Mouse (Mus musculus): ENCODE results near the gene Inava. TPM values are rescaled to one million over a fixed set of nuclear protein-coding genes. Genes with fewer than 3 reads are reported as not detected.

Gene Inava
- total RNA-seq, 2 experiments from 2014 or later, result 3.3 to 4.3 TPM

Other genes starting within 250 kb of the Inava start
- under 1 TPM; 0.07 to 0.25 TPM for gene Igfn1, start 227.9 kb downstream of the Inava start, total RNA-seq (2021)
- gene Tmem9, start 226.1 kb downstream of the Inava start, total RNA-seq (2021), result 10 to 100 TPM; 67.7 to 74.3 TPM
- not detected for gene Ascl5, start 183.5 kb downstream of the Inava start, total RNA-seq (2021)
- 1 to 10 TPM; 1.0 to 1.2 TPM for gene Cacna1s, start 181.5 kb downstream of the Inava start, total RNA-seq (2021)
- gene Kif21b, start 102.9 kb downstream of the Inava start, total RNA-seq (2021), result 10 to 100 TPM; 34.5 to 36.2 TPM
- gene Mroh3, start 21.4 kb downstream of the Inava start, total RNA-seq (2021), result 1 to 10 TPM; 1.4 to 1.6 TPM
- 1 to 10 TPM; 5.1 to 6.0 TPM for gene Gpr25, start 26.6 kb upstream of the Inava start, total RNA-seq (2021)
- gene Camsap2, start 111.8 kb upstream of the Inava start, total RNA-seq (2021), result 100 to 1,000 TPM; 136 to 142 TPM
- gene Ddx59, start 181.0 kb upstream of the Inava start, total RNA-seq (2021), result 1 to 10 TPM; 7.5 to 8.3 TPM
- gene Kif14, start 232.1 kb upstream of the Inava start, total RNA-seq (2021), result under 1 TPM; 0.20 to 0.25 TPM